Mouse (Mus musculus) kidney, embryonic 15.5 days (tissue): Measurements from ENCODE around the gene App. TPM values are rescaled to one million over a fixed set of nuclear protein-coding genes. Genes with fewer than 3 reads are reported as not detected.

Experiments used
- ATAC-seq: fragments of 200-750 bp; cut with Nextera tagmentation; replicated peaks from 2 replicates; pipeline ENCODE4 v1.8.0; 2017; ENCODE audit warnings: moderate TSS enrichment; ENCODE audit not compliant: low FRiP score
- H3K27ac ChIP-seq: fragments of 300-500 bp; sonication (generic); 2 replicates; pipeline ENCODE4 v1.5.1; 2015; ENCODE audit warnings: mild to moderate bottlenecking, inconsistent platforms
- H3K27me3 ChIP-seq: fragments of 300-500 bp; sonication (generic); 2 replicates; pipeline ENCODE4 v1.6.1; 2015; ENCODE audit warnings: inconsistent platforms
- H3K36me3 ChIP-seq: fragments of 300-500 bp; sonication (generic); 2 replicates; pipeline ENCODE4 v1.6.1; 2015; ENCODE audit warnings: inconsistent platforms
- H3K4me1 ChIP-seq: fragments of 300-500 bp; sonication (generic); 2 replicates; pipeline ENCODE4 v1.6.1; 2015; ENCODE audit warnings: inconsistent platforms
- H3K4me2 ChIP-seq: fragments of 300-500 bp; sonication (generic); 2 replicates; pipeline ENCODE4 v1.6.1; 2015; ENCODE audit warnings: moderate library complexity, mild to moderate bottlenecking, inconsistent platforms
- H3K4me3 ChIP-seq: fragments of 300-500 bp; sonication (generic); replicated peaks from 2 replicates; pipeline ENCODE4 v1.5.1; 2015; ENCODE audit warnings: mild to moderate bottlenecking, inconsistent platforms
- H3K9ac ChIP-seq: fragments of 300-500 bp; sonication (generic); 2 replicates; pipeline ENCODE4 v1.6.1; 2015; ENCODE audit warnings: mild to moderate bottlenecking, inconsistent platforms
- H3K9me3 ChIP-seq: fragments of 300-500 bp; sonication (generic); replicated peaks from 2 replicates; pipeline ENCODE4 v1.6.1; 2016; ENCODE audit warnings: inconsistent platforms
- WGBS: fragments of 180-500 bp; shearing (Covaris S2); methylation state at CpG from one replicate; pipeline ENCODE4 v1.1.7; 2015; ENCODE audit warnings: mixed read lengths; 5-methylcytosine and 5-hydroxymethylcytosine counted together
- polyA plus RNA-seq: library from polyadenylated mRNA; unstranded; fragments of >200 nt; fragmentation: Nextera tagmentation; extraction: Ambion mirVana; gene quantifications from 2 replicates; pipeline ENCODE4 v1.2.1, GENCODE M21; 2015

Gene App
- polyA plus RNA-seq, 1 experiment from 2014 or later = 292 TPM

- Histone ChIP-seq H3K9ac (no peak overlapping the region), H3K9me3 (no peaks in the 10 kb centered on the region), H3K4me1 (peaks cover 71% of the 10 kb centered on the region), H3K27ac (no peak overlapping the region), H3K4me2 (no peak overlapping the region), H3K4me3 (no peak overlapping the region), H3K27me3 (no peaks in the 10 kb centered on the region), H3K36me3 (no peaks in the 10 kb centered on the region; the same call in 1 of the 2 replicates)
- WGBS = 77% methylated on average over 1 of the region's 1 CpGs
- no peak for ATAC-seq
Measured at GRCm38 (mm10) chr16:85149509-85149871, 24.1 kb downstream of the App start.

- ATAC-seq = peak; percentile 55
- Histone ChIP-seq H3K27ac (peak overlapping the region; percentile 77), H3K9ac (no peak overlapping the region), H3K27me3 (no peaks in the 10 kb centered on the region), H3K4me1 (peaks cover 74% of the 10 kb centered on the region), H3K4me2 (no peak overlapping the region), H3K36me3 (no peaks in the 10 kb centered on the region), H3K9me3 (no peaks in the 10 kb centered on the region), H3K4me3 (no peak overlapping the region)
- 55% methylated on average over 9 of the region's 9 CpGs for WGBS
Measured at GRCm38 (mm10) chr16:85148615-85149508, 24.7 kb downstream of the App start.

- Histone ChIP-seq H3K4me2 (no peak overlapping the region), H3K4me3 (no peak overlapping the region), H3K36me3 (no peaks in the 10 kb centered on the region), H3K27ac (peak overlapping the region; percentile 9; the same call in 1 of the 2 replicates), H3K9me3 (no peaks in the 10 kb centered on the region), H3K9ac (no peak overlapping the region), H3K27me3 (no peaks in the 10 kb centered on the region), H3K4me1 (peaks cover 66% of the 10 kb centered on the region)
- no peak for ATAC-seq
- 45% methylated on average over 4 of the region's 4 CpGs for WGBS
Measured at GRCm38 (mm10) chr16:85147440-85147839, 26.1 kb downstream of the App start.

- no peaks in the 10 kb centered on the region for H3K27me3 ChIP-seq
- 80% methylated on average over 11 of the region's 11 CpGs for WGBS
- H3K9ac ChIP-seq = no peak overlapping the region
- H3K36me3 ChIP-seq = no peaks in the 10 kb centered on the region
- no peak for ATAC-seq
- H3K9me3 ChIP-seq = no peaks in the 10 kb centered on the region
- H3K4me3 ChIP-seq = no peak overlapping the region
- peaks cover 58% of the 10 kb centered on the region for H3K4me1 ChIP-seq
- H3K27ac ChIP-seq = no peak overlapping the region
- no peak overlapping the region for H3K4me2 ChIP-seq
Measured at GRCm38 (mm10) chr16:85145771-85146178, 27.8 kb downstream of the App start.

GRCm38 (mm10) chr16:85145369-85145768, 28.2 kb downstream of the App start:
- ATAC-seq = no peak

GRCm38 (mm10) chr16:85144401-85144800, 29.2 kb downstream of the App start:
- WGBS = 84% methylated on average over 6 of the region's 6 CpGs
- Histone ChIP-seq H3K9me3 (no peaks in the 10 kb centered on the region), H3K27me3 (no peaks in the 10 kb centered on the region), H3K4me1 (peaks cover 57% of the 10 kb centered on the region), H3K27ac (no peak overlapping the region), H3K4me2 (no peak overlapping the region), H3K9ac (no peak overlapping the region), H3K36me3 (no peaks in the 10 kb centered on the region), H3K4me3 (no peak overlapping the region)
- ATAC-seq = no peak

More at GRCm38 (mm10) chr16:85145369-85145768, 28.2 kb downstream of the App start:
- H3K4me2 ChIP-seq = no peak overlapping the region
- 89% methylated on average over 11 of the region's 11 CpGs for WGBS
- H3K36me3 ChIP-seq = no peaks in the 10 kb centered on the region
- no peaks in the 10 kb centered on the region for H3K27me3 ChIP-seq
- no peak overlapping the region for H3K4me3 ChIP-seq
- no peak overlapping the region for H3K27ac ChIP-seq
- no peak overlapping the region for H3K9ac ChIP-seq
- H3K9me3 ChIP-seq = no peaks in the 10 kb centered on the region
- H3K4me1 ChIP-seq = peaks cover 60% of the 10 kb centered on the region

GRCm38 (mm10) chr16:85143863-85144262, 29.7 kb downstream of the App start:
- no peak for ATAC-seq
- no peak overlapping the region for H3K9ac ChIP-seq
- H3K27me3 ChIP-seq = no peaks in the 10 kb centered on the region
- WGBS = 48% methylated on average over 3 of the region's 3 CpGs
- peaks cover 54% of the 10 kb centered on the region for H3K4me1 ChIP-seq
- H3K4me2 ChIP-seq = no peak overlapping the region
- no peak overlapping the region for H3K27ac ChIP-seq
- no peak overlapping the region for H3K4me3 ChIP-seq
- H3K9me3 ChIP-seq = no peaks in the 10 kb centered on the region
- H3K36me3 ChIP-seq = no peaks in the 10 kb centered on the region

- Histone ChIP-seq H3K9me3 (no peaks in the 10 kb centered on the region), H3K9ac (no peak overlapping the region), H3K4me2 (no peak overlapping the region), H3K4me1 (peaks cover 48% of the 10 kb centered on the region), H3K27me3 (no peaks in the 10 kb centered on the region), H3K36me3 (no peaks in the 10 kb centered on the region), H3K4me3 (no peak overlapping the region), H3K27ac (no peak overlapping the region)
- ATAC-seq = no peak
- 47% methylated on average over 3 of the region's 3 CpGs for WGBS
Measured at GRCm38 (mm10) chr16:85143188-85143587, 30.4 kb downstream of the App start.

GRCm38 (mm10) chr16:85141404-85141803, 32.2 kb downstream of the App start:
- Histone ChIP-seq H3K27me3 (no peaks in the 10 kb centered on the region), H3K4me2 (no peak overlapping the region), H3K4me3 (no peak overlapping the region), H3K4me1 (peaks cover 42% of the 10 kb centered on the region), H3K9ac (no peak overlapping the region), H3K27ac (no peak overlapping the region), H3K36me3 (no peaks in the 10 kb centered on the region), H3K9me3 (no peaks in the 10 kb centered on the region)
- WGBS = 75% methylated on average over 4 of the region's 4 CpGs
- no peak for ATAC-seq

GRCm38 (mm10) chr16:85139178-85139604, 34.4 kb downstream of the App start:
- ATAC-seq = no peak
- Histone ChIP-seq H3K4me3 (no peak overlapping the region), H3K4me2 (no peak overlapping the region), H3K9me3 (no peaks in the 10 kb centered on the region), H3K27me3 (no peaks in the 10 kb centered on the region), H3K27ac (no peak overlapping the region), H3K36me3 (peaks cover 4% of the 10 kb centered on the region; the same call in 1 of the 2 replicates), H3K4me1 (peaks cover 36% of the 10 kb centered on the region), H3K9ac (no peak overlapping the region)
- 62% methylated on average over 9 of the region's 9 CpGs for WGBS

GRCm38 (mm10) chr16:85137348-85137747, 36.2 kb downstream of the App start:
- H3K27ac ChIP-seq = peak overlapping the region; percentile 45; the same call in 1 of the 2 replicates
- H3K9me3 ChIP-seq = no peaks in the 10 kb centered on the region
- H3K27me3 ChIP-seq = no peaks in the 10 kb centered on the region
- peaks cover 46% of the 10 kb centered on the region for H3K4me1 ChIP-seq
- no peak overlapping the region for H3K4me2 ChIP-seq
- ATAC-seq = no peak
- peaks cover 4% of the 10 kb centered on the region; the same call in 1 of the 2 replicates for H3K36me3 ChIP-seq
- WGBS = 60% methylated on average over 11 of the region's 11 CpGs
- H3K9ac ChIP-seq = no peak overlapping the region
- no peak overlapping the region for H3K4me3 ChIP-seq

- Histone ChIP-seq H3K36me3 (peaks cover 4% of the 10 kb centered on the region; the same call in 1 of the 2 replicates), H3K9ac (no peak overlapping the region), H3K4me1 (peaks cover 45% of the 10 kb centered on the region), H3K4me2 (no peak overlapping the region), H3K9me3 (no peaks in the 10 kb centered on the region), H3K27ac (no peak overlapping the region), H3K27me3 (no peaks in the 10 kb centered on the region), H3K4me3 (no peak overlapping the region)
- ATAC-seq = no peak
- WGBS = 73% methylated on average over 4 of the region's 4 CpGs
Measured at GRCm38 (mm10) chr16:85136046-85136445, 37.5 kb downstream of the App start.
